Mouse (Mus musculus) MN1 (cell line): ENCODE measurements around the gene Hdgfl2.
"Not testable (repeated sequence)": the region's sequence is repeated elsewhere in the genome, so short reads cannot be mapped to it uniquely, and the experiment has no call there.

Experiments
- DNase-seq: peaks from one replicate; pipeline ENCODE4 v3.0.0-alpha.2; 2016; ENCODE audit warnings: low spot score

Gene Hdgfl2

DNA sequence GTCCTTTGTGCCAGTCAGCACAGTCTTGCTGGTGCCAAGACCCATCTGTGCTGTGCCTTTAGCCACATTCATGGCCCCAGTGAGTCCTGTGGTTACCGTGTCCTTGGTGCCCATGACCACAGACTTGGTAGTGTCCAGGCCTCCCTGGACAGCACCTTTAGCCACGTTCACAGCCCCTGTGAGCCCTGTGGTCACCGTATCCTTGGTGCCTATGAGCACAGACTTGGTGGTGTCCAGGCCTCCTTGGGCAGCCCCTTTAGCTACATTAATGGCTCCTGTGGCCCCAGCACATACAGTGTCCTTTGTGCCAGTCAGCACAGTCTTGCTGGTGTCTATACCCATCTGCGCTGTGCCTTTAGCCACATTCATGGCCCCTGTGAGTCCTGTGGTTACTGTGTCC lies 27.0 kb downstream of the Hdgfl2 start:
- DNase-seq: not testable (repeated sequence)

GRCm38 (mm10) chr17:56106981-56107380 lies 27.5 kb downstream of the Hdgfl2 start:
- DNase-seq: no peak

GRCm38 (mm10) chr17:56107736-56108135 lies 28.3 kb downstream of the Hdgfl2 start:
- no peak for DNase-seq

DNA sequence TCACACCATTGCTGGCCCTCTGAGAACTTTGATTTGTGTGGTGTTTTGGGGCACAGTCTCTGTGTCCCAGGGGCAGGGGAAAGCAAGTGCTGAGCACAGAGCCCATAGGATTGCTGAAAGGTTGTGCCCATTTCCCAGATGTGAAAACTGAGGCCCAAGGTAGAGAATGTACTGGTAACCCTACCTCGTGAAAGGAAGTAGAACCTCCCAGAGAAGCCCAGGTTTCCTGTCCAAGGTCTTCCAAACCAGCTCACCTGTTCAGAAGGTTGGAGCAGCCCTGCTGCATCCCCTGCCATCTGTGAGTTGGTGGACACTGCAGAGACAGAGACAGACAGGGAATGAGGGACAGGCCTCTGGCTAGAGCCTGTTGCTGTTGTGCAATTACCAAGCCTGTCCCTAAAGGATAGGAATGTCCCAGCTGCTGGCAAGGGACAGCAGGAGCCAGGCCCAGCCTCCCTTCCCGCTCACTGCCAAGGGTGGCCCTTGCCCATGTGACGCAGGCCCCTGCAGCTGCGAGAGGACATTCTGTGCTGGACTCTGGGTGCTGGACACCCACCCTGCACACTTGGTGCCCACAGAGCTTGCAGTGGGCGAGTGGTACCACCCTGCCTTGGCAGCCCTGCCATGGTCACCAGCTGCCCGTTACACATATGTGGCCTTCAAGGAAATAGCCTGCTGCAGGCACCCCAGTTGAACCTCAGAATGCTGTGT lies 29.1 kb downstream of the Hdgfl2 start:
- no peak for DNase-seq

DNA sequence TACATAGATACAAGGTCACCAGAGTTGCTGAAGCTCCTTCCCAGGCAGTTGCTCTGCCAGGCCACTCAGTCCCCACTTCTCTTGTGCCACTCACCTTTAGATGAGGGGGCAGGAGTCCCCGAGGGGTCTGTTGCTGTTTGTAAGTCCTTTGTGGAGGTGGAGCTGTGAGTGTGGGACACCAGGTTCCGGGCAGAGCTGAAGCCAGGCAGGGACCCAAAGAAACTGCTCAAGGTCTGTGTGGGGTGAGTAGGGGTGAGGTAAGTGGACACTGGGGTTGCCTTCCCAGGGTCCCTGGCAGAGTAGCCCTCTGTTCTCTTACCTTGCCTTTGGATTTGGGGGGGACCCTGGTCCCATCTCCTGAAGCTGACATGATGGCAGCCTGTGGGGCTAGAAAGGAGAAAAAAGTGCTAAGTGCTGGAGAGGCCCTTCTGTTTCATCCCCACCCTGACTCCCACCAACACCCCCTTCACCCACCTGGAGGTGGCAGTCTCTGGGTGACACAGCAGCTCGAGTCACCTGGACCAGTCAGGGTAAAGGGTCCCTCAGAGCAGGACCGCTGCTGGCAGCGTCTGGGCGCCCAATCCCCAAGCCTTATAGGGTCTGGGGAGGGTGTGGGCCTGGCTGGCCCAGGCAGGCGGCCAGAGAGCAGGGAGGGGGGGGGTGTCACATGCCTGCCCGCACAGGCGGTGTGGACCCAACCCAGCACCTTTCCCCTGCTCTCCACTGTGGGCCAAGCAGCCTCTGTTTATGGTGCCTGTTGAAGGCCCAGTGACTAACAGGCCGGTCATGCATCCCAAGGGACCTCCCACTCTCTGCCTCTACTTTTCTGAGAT lies 30.0 kb downstream of the Hdgfl2 start, which contains the start of gene Plin4:
Gene Plin4 (minus strand): TSS at position 585 of the 833 bp plus-strand sequence.
- peak; percentile 55 for DNase-seq

DNA sequence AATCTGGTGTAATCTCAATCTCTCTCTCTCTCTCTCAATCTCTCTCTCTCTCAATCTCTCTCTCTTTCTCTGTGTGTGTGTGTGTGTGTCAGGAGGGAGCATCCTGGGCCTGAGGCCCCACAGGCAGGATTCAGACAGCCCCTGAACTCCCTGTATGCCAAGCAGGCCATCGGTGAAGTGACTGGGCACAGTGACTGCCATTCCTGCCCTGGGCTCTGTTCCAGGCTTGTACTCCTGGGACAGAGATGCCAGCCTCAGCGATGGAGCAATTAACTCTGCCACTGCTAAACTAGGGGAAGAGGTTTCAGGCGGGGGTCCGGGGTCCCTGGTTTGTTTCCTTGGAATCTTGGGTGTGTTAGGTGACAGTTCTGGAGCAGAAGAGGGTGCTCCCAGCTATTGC lies 31.1 kb downstream of the Hdgfl2 start:
- peak; percentile 50 for DNase-seq

DNA sequence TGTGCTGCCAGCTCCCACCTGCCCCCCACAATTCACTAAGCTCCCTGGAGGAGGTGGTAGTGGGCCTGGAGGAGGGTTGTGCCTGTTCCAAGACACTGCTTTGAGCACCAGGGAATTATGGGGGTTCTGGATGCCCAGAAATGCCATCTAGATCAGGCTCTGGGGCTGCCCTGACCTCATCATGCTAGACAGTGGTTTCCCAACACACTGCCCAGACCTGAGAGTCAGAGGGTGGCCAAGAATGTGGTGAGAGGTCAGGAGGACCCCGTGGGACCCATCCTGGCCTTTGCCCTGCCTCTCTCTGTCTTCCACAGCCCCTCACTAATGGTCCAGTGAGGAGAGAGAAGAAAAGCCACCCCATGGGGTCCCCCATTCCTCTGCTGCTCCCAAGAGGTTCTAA lies 31.6 kb downstream of the Hdgfl2 start:
- DNase-seq: no peak

GRCm38 (mm10) chr17:56111864-56112263 lies 32.4 kb downstream of the Hdgfl2 start:
- DNase-seq: peak; percentile 84

DNA sequence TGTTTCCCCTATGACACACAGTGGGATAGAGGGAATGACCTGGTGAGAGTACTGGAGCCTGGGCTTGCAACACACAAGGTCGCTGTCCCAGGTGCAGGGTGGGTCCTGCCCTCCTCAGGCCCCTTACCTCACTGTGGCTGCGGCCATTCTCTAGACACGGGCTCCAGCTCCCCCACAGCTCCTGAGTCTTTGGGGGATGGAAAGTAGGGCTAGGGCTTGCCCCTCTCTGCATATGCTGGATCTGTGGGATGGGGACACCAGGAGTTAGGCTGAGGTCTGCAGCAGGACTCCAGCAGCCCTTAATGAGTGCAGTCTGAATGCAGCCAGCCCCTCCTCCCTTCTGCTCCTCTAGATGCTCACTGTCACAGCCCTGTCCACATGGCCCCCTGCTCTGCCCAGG lies 33.3 kb downstream of the Hdgfl2 start:
- DNase-seq: no peak

- no peak for DNase-seq
Observed at GRCm38 (mm10) chr17:56116193-56116592, 36.8 kb downstream of the Hdgfl2 start.

- no peak for DNase-seq
Observed at GRCm38 (mm10) chr17:56117251-56117710, 37.8 kb downstream of the Hdgfl2 start, which contains the start of gene Plin5. Gene Plin5, minus strand, starts transcription at chr17:56117596.

GRCm38 (mm10) chr17:56119431-56119830 lies 40.0 kb downstream of the Hdgfl2 start:
- DNase-seq: peak; percentile 39

DNA sequence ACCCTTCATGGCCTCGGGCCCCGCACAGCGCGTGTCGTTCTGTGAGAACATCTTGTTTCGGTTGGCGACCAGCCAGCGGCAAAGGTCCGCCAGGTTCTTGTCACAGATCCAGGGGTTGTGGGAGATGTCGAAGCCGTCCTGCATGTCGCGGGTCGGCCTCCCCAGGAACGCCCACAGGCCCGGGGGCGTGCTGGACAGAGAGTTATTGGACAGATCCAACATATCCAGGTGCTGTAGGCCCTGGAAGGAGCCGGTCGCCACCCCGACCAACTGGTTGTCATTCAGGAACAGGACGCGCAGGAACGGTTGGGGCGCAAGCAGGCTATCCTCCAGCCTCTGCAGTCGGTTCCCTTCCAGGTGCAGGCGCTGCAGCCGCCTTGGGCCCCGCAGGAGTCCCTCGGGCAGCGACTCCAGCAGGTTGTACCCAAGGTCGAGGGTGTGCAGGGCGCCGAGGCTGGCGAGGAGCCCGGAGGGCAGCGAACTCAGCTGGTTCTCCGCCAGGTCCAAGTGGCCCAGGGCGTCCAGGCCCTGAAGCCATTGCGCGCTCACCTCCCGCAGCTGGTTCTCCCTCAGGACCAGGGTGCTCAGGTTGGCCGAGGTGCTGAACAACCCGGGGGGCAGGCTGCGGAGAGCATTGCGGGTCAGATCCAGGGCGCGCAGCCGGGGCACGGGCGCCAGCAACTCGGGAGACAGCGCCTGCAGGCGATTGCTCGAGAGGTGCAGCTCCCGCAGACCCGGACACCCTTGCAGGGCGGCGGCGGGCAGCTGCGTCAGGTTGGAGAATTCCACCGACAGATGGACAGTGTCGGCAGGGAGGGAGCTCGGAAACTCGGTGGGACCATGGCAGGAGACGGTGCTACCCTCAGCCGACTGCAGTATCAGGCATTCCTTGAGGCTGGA lies 40.8 kb downstream of the Hdgfl2 start:
- peak; percentile 60 for DNase-seq

DNA sequence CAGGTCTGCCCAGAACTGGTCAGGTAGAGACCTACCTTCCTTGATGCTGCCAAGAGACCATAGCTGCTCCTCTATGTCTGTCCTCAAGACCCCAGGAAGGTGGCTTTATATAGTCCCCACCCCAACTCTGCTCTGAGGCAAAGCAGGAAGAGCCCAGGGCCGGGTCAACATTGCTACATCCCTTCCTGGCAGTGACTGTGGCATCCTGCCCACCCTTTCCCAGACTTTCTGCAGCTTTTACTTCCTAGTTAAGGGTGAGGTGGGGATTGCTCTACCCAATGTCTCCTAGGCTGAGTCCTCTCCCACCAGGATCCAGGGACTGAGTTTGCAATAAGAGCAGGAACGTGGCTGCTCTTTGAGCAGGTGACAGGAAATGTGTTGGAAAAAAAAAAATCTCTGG lies 42.4 kb downstream of the Hdgfl2 start, which contains the start of gene Lrg1:
Gene Lrg1 (minus strand): TSS at position 176 of the 400 bp plus-strand sequence.
- DNase-seq: no peak

DNA sequence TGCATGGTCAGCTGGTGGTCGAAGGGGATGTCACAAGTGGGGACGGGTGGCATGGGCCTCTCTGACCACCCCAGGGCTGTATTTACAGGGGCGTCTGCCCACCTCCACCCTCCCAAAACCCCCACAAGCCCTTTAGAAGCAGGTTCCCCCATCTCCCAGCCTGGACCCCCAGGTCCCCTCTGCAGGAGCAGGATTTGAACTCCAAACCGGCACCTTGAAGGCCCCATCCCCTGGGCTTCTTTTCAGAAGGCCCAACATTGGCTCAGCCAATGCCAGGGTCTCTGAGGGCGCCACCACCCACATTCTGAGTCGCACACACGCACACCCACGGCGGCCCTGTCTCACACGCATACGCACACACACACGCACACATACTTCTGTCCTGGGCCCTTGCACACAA lies 43.7 kb downstream of the Hdgfl2 start:
- DNase-seq: no peak

GRCm38 (mm10) chr17:56123681-56124340 lies 44.4 kb downstream of the Hdgfl2 start:
- no peak for DNase-seq

GRCm38 (mm10) chr17:56124377-56125275 lies 45.2 kb downstream of the Hdgfl2 start:
- DNase-seq: peak; percentile 56

- DNase-seq: no peak
Observed at GRCm38 (mm10) chr17:56125276-56125630, 45.8 kb downstream of the Hdgfl2 start.

DNA sequence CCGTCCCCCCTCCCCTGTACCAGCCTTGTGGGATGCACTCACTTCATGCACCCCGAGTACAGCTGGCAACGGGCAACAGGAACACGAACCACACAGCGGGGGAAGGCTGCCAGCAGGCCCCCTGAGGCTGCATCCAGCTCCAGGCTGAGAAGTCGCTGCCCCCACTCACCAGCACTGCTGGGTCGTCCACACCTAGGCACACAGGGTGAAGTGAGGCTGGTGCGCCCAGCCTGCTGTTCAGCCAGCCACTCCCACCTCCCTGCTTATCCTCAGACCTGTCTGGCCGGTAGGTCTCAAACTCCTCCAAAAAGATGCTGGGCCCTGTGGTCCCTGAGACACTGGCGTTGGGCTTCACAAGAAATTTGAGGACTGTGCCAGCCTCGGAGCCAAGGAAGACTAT lies 46.7 kb downstream of the Hdgfl2 start:
- DNase-seq: no peak

- DNase-seq: no peak
Observed at GRCm38 (mm10) chr17:56128246-56128645, 48.8 kb downstream of the Hdgfl2 start.
